Mouse (Mus musculus) adrenal gland, postnatal 14 days (tissue): ENCODE measurements at regions not wholly inside any gene's neighbourhood (a gene's known extent, or its start where the extent isn't known, plus 50 kb on each side); places are given as distances from the start of the nearest gene placed in this dataset.

Experiments
- DNase-seq: peaks from one replicate; pipeline ENCODE4 v3.0.0; 2021; ENCODE audit warnings: mixed read lengths

DNA sequence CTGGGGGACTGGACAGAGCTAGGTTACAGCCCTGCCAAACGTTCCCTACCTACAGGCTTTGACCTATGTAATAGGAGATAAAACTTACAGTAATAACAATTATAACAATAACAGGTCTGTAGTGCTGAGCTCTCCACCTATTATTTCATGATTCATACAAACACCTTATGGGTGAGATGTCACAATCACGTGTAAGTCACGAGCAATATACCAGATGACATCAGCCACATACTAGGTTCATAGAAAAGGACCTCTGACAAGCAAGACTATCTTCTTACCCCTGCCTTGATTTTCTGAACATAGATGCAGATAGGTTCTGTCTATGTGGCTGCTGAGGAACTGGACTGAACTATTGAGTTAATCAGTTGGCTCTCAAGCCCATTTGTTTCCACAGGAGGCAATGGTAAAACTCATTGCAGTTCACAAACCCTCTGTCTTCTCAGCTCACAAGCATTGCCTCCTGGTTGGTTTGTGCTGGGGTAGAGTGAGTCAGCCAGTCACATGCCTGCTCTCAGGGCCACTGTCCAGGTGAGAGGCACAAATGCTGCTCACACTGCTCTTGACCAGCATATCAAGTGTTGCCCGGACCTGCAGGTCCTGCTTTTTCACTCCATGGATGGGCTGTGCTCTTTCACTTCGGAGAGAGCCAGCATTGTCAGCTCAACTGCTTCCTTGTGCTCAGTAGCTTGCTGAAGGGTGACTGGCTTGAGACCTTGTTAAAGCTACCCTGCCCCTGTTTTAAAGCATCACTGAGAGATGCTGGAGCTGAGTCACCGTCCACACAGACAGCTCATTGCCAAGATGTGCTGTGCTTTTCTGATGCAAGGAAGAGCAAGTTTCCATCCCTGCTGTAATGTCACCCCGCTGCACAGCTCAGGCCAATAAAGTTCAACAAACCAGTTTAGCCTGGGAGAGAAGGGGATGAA is 1275.9 kb downstream of the Gsdmc2 start:
- peak; percentile 38 for DNase-seq

DNA sequence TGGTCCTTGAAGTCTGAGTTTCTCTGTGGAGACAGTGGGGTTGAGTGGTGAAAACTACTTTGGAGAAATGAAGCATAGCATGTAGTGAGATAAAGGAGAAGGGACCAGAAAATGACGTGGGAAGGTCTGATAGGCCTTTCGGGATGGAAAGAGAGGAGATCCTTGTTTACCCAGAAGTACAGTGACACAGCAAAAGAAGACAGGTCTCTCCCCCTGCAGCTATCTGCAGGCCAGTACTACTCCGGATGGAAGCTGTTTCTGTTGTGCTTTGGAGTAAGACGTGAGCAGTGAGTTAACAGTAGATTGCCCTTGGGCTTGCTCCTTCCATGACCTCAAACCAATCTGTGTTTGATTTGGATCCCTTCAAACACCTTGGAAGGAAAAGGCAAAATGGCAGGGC is 1277.5 kb downstream of the Gsdmc2 start:
- no peak for DNase-seq

DNA sequence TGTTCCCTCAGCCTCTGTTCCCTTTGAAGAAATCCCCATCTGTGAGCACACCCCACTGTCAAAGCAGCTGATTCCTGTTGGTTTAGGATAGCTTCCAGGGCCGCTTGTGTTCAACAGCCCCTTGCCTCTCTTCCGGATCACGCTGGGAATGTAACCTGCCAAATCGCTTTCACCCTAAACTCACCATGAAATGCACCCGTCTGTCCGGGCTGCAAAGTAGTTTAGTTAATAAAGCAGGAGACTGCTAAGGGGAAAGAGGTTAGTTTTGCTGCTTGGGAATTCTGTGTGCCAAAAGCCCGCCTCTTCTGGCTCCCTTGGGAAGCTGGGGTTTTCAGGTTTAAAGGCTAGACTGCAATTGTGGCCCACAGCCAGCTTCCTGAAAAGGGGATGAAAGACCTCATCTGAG is 1278.9 kb downstream of the Gsdmc2 start:
- DNase-seq = peak; percentile 55

- DNase-seq = peak; percentile 68
Observed at GRCm38 (mm10) chr15:62533233-62533632, 1311.7 kb downstream of the Gsdmc2 start.

DNA sequence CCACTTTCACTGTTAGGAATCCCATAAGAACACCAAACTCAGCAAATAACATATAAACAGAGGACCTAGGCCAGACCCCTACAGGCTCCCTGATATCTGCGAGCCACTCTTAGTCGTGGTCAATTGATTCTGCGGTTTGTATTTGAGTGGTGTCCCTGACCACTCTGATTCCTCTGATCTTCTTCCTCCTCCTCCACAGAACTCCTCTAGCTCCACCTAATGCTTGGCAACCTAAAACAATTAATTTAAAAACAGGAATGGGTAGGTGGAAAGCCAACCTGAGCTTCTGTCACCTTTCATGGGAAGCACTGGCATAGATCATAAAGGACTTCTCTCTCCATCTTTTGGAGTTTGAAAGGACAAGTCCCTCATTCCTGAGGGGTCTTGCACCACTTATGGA is 1316.0 kb downstream of the Gsdmc2 start:
- DNase-seq = no peak

GRCm38 (mm10) chr15:62524628-62525027 is 1320.3 kb downstream of the Gsdmc2 start:
- no peak for DNase-seq

- DNase-seq = no peak
Observed at GRCm38 (mm10) chr15:62524135-62524534, 1320.8 kb downstream of the Gsdmc2 start.

- DNase-seq = no peak
Observed at GRCm38 (mm10) chr15:62513462-62513861, 1331.5 kb downstream of the Gsdmc2 start.

DNA sequence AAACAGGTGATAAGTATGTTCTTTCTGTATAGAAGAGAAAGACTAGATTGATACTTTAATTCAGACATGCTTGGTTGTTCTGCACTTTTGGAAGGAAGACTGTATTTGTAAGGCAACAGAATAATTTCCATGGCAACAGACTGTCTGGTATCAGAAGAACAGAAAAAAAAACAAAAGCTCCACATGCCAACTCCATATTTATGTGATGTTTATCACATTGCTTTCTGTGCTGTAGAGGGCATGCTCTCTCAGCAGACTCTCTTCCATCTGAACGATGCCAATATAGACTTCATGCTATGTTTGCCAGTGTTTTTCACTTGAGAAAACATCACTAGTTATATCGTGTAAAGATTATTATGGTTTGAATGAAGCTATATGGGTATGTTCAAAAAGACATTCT is 1333.5 kb downstream of the Gsdmc2 start:
- no peak for DNase-seq

DNA sequence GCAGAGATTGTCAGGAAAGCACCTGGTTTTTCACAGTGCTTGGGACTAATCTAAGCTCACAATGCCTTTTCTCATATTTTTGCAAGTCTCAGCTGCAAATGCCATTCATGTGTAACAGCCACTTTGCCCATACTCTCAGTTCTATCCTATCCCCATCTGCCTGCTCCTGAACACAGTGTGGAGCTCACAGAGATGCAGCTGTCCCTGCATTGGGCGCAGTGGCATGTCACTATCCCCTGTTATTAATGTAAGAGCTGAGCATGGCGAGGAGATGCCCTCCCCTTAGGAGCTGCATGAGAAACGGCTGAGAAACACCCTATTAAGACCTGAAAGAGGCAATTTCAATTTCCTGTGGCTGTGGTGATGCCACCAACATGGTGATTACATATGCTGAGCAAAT is 1341.1 kb downstream of the Gsdmc2 start:
- no peak for DNase-seq

- DNase-seq = peak; percentile 21
Observed at GRCm38 (mm10) chr15:62500966-62501365, 1344.0 kb downstream of the Gsdmc2 start.

DNA sequence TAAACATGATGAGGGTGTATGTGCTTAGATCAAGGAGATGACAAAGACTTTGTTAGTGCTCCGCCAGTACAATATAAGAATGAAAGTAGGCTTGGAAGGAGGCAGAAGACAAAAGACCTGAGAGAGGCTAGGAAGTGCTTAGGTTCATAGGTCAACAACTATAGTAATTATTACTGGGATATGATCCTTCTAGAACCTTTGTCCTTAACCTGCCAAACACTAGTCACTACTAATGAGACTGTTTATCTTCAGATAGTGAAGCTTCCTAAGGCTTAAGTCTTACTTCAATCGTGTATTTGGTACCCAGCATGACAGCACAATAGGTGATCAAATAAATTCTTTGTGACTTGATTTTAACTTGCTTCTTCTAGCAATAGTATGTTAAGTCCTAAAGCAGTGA is 1344.5 kb downstream of the Gsdmc2 start:
- DNase-seq = no peak

- peak; percentile 32 for DNase-seq
Observed at GRCm38 (mm10) chr15:62496193-62496592, 1348.8 kb downstream of the Gsdmc2 start.

- no peak for DNase-seq
Observed at GRCm38 (mm10) chr15:62492350-62492749, 1352.6 kb downstream of the Gsdmc2 start.

DNA sequence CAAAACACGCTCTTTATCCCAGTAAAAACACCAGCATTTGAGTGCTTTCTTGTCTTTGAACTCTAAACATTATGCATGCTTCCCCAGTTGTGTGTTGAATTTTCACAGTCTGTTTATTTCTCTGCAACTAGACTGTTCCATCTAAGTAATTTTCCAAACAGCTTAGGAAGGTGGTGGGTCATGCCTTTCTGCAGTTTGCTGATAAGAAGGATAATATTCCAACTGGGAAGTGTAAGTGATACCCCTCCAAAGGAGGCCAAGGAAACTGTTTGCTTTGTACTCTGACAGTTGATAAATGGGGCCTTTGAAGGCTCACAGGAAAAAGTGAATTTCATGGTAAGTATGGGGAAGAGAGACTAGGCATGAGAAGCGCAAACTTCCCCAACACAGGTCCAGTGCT is 1354.4 kb downstream of the Gsdmc2 start:
- no peak for DNase-seq

DNA sequence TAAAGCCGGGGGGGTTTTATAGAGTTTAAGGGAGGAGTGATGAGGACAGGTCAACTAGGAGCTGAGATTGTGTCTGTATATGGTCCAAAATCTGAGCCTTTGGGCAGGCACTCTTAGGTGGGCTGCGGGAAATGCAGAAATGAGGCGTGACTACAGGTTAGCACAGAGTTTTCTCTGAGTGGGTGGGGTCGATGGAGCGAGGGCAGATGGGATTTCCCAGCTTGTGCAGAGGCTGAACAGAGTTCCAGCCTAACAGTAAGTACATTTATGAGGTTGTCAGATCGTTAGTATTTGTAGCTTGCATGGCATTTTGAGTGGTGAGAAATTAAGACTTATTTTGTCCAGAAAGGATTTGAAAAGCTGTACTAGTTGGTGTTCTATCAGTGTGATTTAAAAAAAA is 1358.4 kb downstream of the Gsdmc2 start:
- no peak for DNase-seq

GRCm38 (mm10) chr15:62484350-62484749 is 1360.6 kb downstream of the Gsdmc2 start:
- DNase-seq = no peak

- no peak for DNase-seq
Observed at GRCm38 (mm10) chr15:62483534-62483933, 1361.4 kb downstream of the Gsdmc2 start.

DNA sequence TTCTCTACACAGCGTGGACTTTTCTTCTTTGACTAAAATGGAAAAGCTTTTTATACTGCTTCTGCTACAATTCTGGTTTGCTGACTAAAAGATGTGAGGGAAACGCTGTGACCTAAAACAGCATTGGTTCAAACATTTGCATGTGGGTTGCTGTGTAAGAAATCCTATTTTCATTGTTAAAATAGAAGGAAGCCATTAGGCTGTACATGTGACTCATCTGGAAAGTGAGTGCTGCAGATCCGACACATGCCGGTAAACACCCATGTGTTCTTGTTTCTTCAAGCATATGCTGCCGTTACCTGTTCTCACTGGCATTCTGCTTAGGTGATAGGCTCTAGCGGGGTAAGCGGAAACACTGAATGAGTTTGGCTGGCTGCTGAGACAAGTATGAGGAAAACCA is 1362.6 kb downstream of the Gsdmc2 start:
- no peak for DNase-seq

GRCm38 (mm10) chr15:62477779-62478178 is 1367.2 kb downstream of the Gsdmc2 start:
- no peak for DNase-seq

- no peak for DNase-seq
Observed at GRCm38 (mm10) chr15:62476452-62476851, 1368.5 kb downstream of the Gsdmc2 start.

GRCm38 (mm10) chr15:62470683-62471331 is 1374.2 kb downstream of the Gsdmc2 start:
- DNase-seq = no peak

- DNase-seq = no peak
Observed at GRCm38 (mm10) chr15:62468076-62468475, 1376.9 kb downstream of the Gsdmc2 start.

- DNase-seq = no peak
Observed at GRCm38 (mm10) chr15:62466856-62467255, 1378.1 kb downstream of the Gsdmc2 start.
